25 mouse cellular contexts compared by ENCODE assay signal in the genomic region with DNA sequence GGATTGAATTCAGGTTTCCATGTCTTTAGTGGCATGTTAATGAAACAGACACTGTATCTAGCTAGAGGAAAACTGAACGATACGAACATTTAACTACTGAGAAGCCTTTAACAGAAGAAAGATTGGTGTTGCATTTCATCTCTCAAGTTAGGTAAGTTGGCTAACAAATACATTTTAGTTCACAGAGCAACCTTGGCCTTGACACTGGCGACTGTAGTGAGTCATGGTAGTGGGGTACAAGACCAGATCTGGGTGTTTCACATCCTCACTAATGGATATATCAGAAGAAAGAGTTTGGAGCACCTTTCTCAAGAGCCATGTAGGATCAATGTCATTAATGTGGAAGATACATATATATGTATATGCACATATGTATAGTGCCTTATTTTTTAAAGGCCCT. TPM values are rescaled to one million over a fixed set of nuclear protein-coding genes. Genes with fewer than 3 reads are reported as not detected.
DNase-seq lines count a peak whose midpoint lies in the region; ATAC-seq and TF ChIP-seq lines count a peak whose summit lies in the region.
"Had no signal": no experiment of that assay in that cellular context is flagged by ENCODE, and none has a peak within 500 bp of the region (broad histone marks: within the 10 kb centered on the region; RNA-seq: fewer than 3 reads in every experiment).

No protein-coding gene starts in this region.

- H3K27ac ChIP-seq in heart, embryonic 12.5 days (ENCODE audit: poor library complexity, severe bottlenecking), result peak overlapping the region; percentile 87
- no peak overlapping the region for H3K27ac ChIP-seq in heart, postnatal 0 days (ENCODE audit: low read depth)
- H3K27ac ChIP-seq: embryonic facial prominence, embryonic 12.5 days; hindbrain, embryonic 10.5 days; hindbrain, embryonic 15.5 days; liver, embryonic 14.5 days; lung, embryonic 15.5 days had no signal

- H3K9ac ChIP-seq in heart, embryonic 12.5 days, result peak overlapping the region; percentile 62
- H3K9ac ChIP-seq in heart, postnatal 0 days (replicated peaks; ENCODE audit: low read depth, low read length), result no peak overlapping the region
- H3K9ac ChIP-seq: embryonic facial prominence, embryonic 12.5 days; hindbrain, embryonic 15.5 days; liver, embryonic 14.5 days had no signal

- no peak for ATAC-seq in heart, embryonic 12.5 days (ENCODE audit: insufficient number of reproducible peaks, low FRiP score)
- ATAC-seq in heart, postnatal 0 days (ENCODE audit: insufficient read depth, low read depth), result no peak
- ATAC-seq: forebrain, embryonic 14.5 days; inflammation-experienced regulatory T-cells, adult 6 months had no signal

- peak; percentile 12 for DNase-seq in adrenal gland, postnatal 25 days
- no peak for DNase-seq in adrenal gland, adult 18-20 months (ENCODE audit: low spot score in 2 of 2)
- no peak for DNase-seq in heart, postnatal 14 days
- DNase-seq in heart, postnatal 0 days (ENCODE audit: low spot score), result no peak
- DNase-seq in heart, postnatal 36 days, result no peak
- DNase-seq in adrenal gland, postnatal 36 days, result peak; percentile 44 to 58
- DNase-seq: B cell, adult 2 months; cerebellum, adult 11 months; cerebellum, adult 9-10 months; cerebellum, postnatal 36 days; gastrocnemius, postnatal 36 days; kidney, adult 11 months; kidney, postnatal 14 days; liver; midbrain, embryonic 14.5 days; thymus, adult 2 months; thymus, postnatal 36 days had no signal

- peaks cover 48% of the 10 kb centered on the region for H3K36me3 ChIP-seq in heart, embryonic 12.5 days
- peaks cover 43% of the 10 kb centered on the region for H3K36me3 ChIP-seq in heart, postnatal 0 days (replicated peaks; ENCODE audit: control insufficient read depth, insufficient read depth, low read length)
- H3K36me3 ChIP-seq: embryonic facial prominence, embryonic 12.5 days had no signal

- H3K27me3 ChIP-seq in heart, embryonic 12.5 days (replicated peaks), result no peaks in the 10 kb centered on the region
- no peaks in the 10 kb centered on the region for H3K27me3 ChIP-seq in heart, postnatal 0 days (ENCODE audit: control insufficient read depth, insufficient read depth, low read length)
- H3K27me3 ChIP-seq: embryonic facial prominence, embryonic 12.5 days; hindbrain, embryonic 15.5 days; lung, embryonic 15.5 days had no signal

- WGBS in heart, embryonic 12.5 days, result 77% methylated on average over 3 of the region's 3 CpGs
- 62% methylated on average over 3 of the region's 3 CpGs for WGBS in heart, postnatal 0 days

- intact Hi-C loops in heart, postnatal 14 days (cut with DNase I), result loop anchor here (5.0 kb wide), 1 partner anchor 74 kb away; no protein-coding TSS in a partner anchor
- intact Hi-C loops in heart, postnatal 36 days (cut with DNase I), result loop anchor here (10.0 kb wide), 1 partner anchor 527 kb away; a partner anchor contains a TSS

- no peak for TF ChIP-seq EP300 in heart, postnatal 0 days (IDR thresholded peaks at IDR 0.05; ENCODE audit: low read depth)

- TF ChIP-seq CTCF in heart, postnatal 0 days (IDR thresholded peaks at IDR 0.05; ENCODE audit: low read depth), result no peak

- peaks cover 54% of the 10 kb centered on the region for H3K4me1 ChIP-seq in heart, embryonic 12.5 days (replicated peaks)
- peaks cover 48% of the 10 kb centered on the region for H3K4me1 ChIP-seq in heart, postnatal 0 days (ENCODE audit: control insufficient read depth, insufficient read depth)

- peak overlapping the region; percentile 56 for H3K4me2 ChIP-seq in heart, embryonic 12.5 days
- peak overlapping the region; percentile 15; the same call in 1 of the 2 replicates for H3K4me2 ChIP-seq in heart, postnatal 0 days (ENCODE audit: low read depth, low read length)
- H3K4me2 ChIP-seq: embryonic facial prominence, embryonic 12.5 days; hindbrain, embryonic 15.5 days had no signal

- no peaks in the 10 kb centered on the region for H3K9me3 ChIP-seq in heart, embryonic 12.5 days (replicated peaks)
- H3K9me3 ChIP-seq in heart, postnatal 0 days (replicated peaks; ENCODE audit: control insufficient read depth, low read length), result no peaks in the 10 kb centered on the region
- H3K9me3 ChIP-seq: embryonic facial prominence, embryonic 12.5 days; hindbrain, embryonic 10.5 days; hindbrain, embryonic 15.5 days; lung, embryonic 15.5 days had no signal

- H3K4me3 ChIP-seq in heart, embryonic 12.5 days, result peak overlapping the region; percentile 24
- H3K4me3 ChIP-seq in heart, postnatal 0 days (ENCODE audit: low read depth, low read length), result no peak overlapping the region
- H3K4me3 ChIP-seq: embryonic facial prominence, embryonic 12.5 days; hindbrain, embryonic 10.5 days; hindbrain, embryonic 15.5 days had no signal

RNA-seq across cellular contexts. Expression of a gene that starts 3.5 kb away (rescaled TPM):
- total RNA-seq in adrenal gland, postnatal 25 days (2021), result 119 and 129 TPM in 2 replicates
- 100 to 1,000 TPM; 100 to 127 TPM for total RNA-seq in adrenal gland, adult 18-20 months (2021)
- polyA plus RNA-seq in heart, embryonic 12.5 days (2016; fragmentation: Nextera tagmentation; extraction: Ambion mirVana), result 687 and 707 TPM in 2 replicates
- total RNA-seq in heart, postnatal 14 days (2021), result 100 to 1,000 TPM; 135 to 136 TPM
- 237 and 317 TPM in 2 replicates for total RNA-seq in heart, postnatal 0 days (2014; rRNA removed; ENCODE audit: low replicate concordance)
- 338 and 340 TPM in 2 replicates for polyA plus RNA-seq in heart, postnatal 0 days (2015; fragmentation: Nextera tagmentation; extraction: Ambion mirVana)
- 100 to 1,000 TPM; 151 to 158 TPM for total RNA-seq in heart, postnatal 36 days (2021)
- total RNA-seq in adrenal gland, postnatal 36 days (2021), result 100 to 1,000 TPM in 1 of 2 experiments, 10 to 100 TPM in 1; 81.2 to 140 TPM

Comparison
In these comparisons a context has a peak if more than half of its experiments do, and no peak if none do; other contexts are left out.
1. DNase-seq: peak in adrenal gland, postnatal 25 days (single experiment) and adrenal gland, postnatal 36 days (2 of 2); none in adrenal gland, adult 18-20 months (0 of 2), heart, postnatal 14 days (0 of 2), heart, postnatal 0 days (single experiment) and heart, postnatal 36 days (0 of 2).